Mouse (Mus musculus) lung, adult 2 months (tissue): ENCODE data around the gene Gm4922.

ENCODE experiments used
- CTCF ChIP-seq: fragments of 200-500 bp; IDR thresholded peaks from 2 replicates; pipeline ENCODE4 v1.5.1; 2011; ENCODE audit warnings: mild to moderate bottlenecking, low read length, control low read depth; ENCODE audit not compliant: insufficient read depth
- POLR2A ChIP-seq: fragments of 200-500 bp; IDR thresholded peaks from 2 replicates; pipeline ENCODE4 v1.6.1; 2011; ENCODE audit warnings: low read depth, mild to moderate bottlenecking, control low read depth, low read length, borderline replicate concordance; ENCODE audit errors: extremely low read depth

- no peak for TF ChIP-seq POLR2A
- TF ChIP-seq CTCF: no peak
These were observed 36.5 kb downstream of the Gm4922 start for GRCm38 (mm10) chr10:18750057-18750456.
